Mouse (Mus musculus): ENCODE data around the gene Cpm. TPM values are rescaled to one million over a fixed set of nuclear protein-coding genes. Genes with fewer than 3 reads are reported as not detected.
A peak's percentile ranks its signal among the peaks of the same experiment; 100 is the strongest.
"Not testable (repeated sequence)": the region's sequence is repeated elsewhere in the genome, so short reads cannot be mapped to it uniquely, and the experiment has no call there.

The Cpm gene
- polyA plus RNA-seq, 1 experiment, result 3.9 TPM

DNA sequence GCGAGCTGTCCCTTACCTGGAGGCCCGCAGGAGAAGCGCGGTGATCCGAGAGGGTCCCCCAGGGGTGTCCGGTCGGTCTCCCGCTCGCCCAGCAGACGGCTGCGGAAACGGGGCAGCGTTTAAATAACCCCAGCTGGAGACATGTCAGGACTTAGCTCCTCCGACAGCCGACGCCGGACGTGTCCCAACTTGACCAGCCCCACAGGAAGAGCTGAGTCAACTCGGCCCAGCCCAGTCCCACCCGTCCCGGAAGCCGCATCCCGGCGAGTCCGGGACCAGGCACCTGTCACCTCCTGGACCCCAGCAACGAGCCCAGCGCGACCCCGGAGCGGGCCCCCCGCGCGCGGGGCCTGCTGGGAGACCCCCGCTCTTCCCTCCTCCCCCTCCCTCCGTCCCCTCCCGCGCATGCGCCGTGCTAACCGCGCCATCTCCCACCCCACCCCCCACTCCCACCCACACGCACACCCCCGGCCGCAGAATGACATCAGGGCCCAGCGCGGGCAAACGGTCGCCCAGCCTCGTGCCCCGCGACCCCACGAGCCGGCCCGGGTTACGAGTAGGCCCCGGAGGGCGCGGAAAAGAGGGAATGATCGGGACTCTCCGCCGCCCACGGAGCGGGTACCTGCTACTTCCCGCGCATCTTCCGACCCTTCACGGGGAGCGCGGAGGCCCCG lies 80.8 kb downstream of the Cpm start:
- DNase-seq (ENCODE audit: extremely low spot score in 1 of 2, low spot score in 1 of 2), result peak in 1 of 2 experiments; percentile 47

DNA sequence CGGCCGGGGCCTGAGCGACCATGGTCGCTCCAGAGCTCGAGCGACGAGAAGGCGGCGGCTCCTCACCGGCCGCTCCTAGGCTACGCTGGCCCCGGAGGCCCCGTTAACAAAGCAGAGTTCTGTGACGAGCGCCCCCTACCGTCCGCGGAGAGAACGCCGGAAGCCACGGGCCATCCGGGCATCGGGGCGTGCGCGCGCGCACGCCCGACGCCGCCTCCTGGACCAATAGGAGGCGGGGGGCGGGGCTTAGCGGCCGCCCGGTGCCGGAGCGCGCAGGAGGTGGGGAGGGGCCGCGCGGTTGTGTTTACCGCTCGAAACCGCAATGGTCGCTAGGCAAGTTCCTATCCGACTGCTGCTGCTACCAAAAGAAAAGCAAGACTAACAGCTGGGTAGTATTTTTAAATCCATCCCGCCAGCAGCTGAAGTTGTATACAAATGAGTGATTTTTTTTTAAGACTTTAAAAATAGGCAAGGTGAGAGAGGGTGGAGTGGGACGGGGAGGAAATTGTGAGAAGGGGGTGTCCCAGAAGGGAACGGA lies 81.4 kb downstream of the Cpm start, which contains the start of gene Mdm2:
Gene Mdm2, minus strand, starts transcription at position 155 of the 538 bp plus-strand sequence.
- DNase-seq (ENCODE audit: extremely low spot score in 1 of 2, low spot score in 1 of 2), result peak; percentile 79 to 98

- DNase-seq (ENCODE audit: extremely low spot score in 1 of 2, low spot score in 1 of 2), result no peak
Measured at GRCm38 (mm10) chr10:117711408-117711807, 82.1 kb downstream of the Cpm start.

- no peak for DNase-seq (ENCODE audit: extremely low spot score in 1 of 2, low spot score in 1 of 2)
Measured at GRCm38 (mm10) chr10:117712191-117712754, 83.0 kb downstream of the Cpm start.

DNA sequence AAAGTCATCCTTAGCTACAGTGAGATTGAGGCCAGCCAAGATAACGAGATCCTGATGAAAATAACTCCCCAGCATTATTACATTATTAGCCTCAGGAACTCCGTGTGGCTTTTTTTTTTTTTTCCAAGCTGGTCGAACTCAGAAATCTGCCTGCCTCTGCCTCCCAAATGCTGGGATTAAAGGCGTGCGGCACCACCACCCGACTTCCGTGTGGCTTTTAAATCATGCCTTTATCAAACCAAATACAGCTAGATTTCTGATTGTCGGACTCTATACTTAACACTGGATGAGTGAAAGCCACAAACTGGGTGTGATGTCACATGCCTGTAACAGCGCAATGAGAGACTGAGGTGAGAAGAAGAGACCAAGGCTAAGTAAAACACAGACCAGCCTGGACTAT lies 83.6 kb downstream of the Cpm start:
- DNase-seq (ENCODE audit: extremely low spot score in 1 of 2, low spot score in 1 of 2), result no peak

DNA sequence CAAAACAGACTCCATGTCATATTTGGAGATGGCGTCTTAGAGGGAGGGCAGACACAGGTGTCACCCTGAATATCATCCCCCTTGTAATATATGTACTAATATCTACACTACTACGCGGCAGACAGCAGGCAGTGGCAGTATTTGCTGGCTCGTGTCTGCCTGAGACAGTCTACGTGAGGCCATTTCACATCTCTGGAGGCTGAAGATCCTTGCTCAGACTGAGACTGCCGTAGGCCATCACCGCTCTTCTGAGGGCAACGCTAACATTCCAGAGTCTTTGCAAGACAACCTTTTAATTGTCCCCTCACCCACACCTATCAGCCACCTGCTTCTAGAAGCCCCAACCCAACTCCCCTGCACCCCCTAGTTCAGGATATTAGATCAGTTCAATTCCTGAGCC lies 84.2 kb downstream of the Cpm start:
- no peak for DNase-seq (ENCODE audit: extremely low spot score in 1 of 2, low spot score in 1 of 2)

GRCm38 (mm10) chr10:117714048-117714545 lies 84.8 kb downstream of the Cpm start:
- DNase-seq (ENCODE audit: extremely low spot score in 1 of 2, low spot score in 1 of 2), result no peak

DNA sequence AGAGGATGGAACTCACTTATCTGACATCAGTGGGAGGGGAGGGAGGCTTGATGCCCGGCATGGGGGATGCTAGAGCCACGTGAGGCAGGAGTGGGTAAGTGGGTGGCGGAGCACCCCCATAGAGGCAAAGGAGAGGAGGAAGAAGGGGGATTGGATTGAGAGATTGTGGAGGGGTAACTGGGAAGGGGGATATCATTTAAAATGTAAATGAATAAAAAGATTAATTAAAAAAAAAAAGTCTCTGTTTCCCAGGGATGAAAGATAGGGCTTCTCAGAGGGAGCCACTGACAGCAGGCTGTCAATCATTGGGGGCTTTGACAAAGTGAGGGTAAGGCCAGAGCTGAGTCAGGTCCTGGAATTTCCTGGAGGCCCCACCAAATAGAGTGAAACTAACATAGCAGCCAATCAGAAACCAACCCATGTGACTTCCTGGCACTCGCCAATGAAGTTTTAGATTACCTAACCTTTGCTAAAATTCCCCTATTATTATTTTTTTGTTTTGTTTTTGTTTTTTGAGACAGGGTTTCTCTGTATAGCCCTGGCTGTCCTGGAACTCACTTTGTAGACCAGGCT lies 85.7 kb downstream of the Cpm start:
- no peak for DNase-seq (ENCODE audit: extremely low spot score in 1 of 2, low spot score in 1 of 2)

DNA sequence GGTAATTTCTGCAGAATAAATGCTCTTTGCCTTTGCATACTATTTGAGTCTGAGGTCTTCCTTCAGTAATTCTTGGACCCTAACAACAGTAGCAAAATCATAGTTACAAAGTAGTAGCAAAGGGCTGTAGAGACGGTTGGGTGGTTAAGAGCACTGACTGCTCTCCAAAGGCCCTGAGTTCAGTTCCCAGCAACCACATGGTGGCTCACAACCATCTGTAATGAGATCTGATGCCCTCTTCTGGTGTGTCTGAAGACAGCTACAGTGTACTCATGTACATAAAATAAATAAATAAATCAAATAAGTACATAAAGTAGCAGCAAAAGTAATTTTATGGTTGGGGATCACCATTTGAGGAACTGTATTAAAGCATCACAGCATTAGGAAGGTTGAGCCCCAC lies 86.4 kb downstream of the Cpm start:
- DNase-seq (ENCODE audit: extremely low spot score in 1 of 2, low spot score in 1 of 2), result not testable (repeated sequence)

- DNase-seq (ENCODE audit: extremely low spot score in 1 of 2, low spot score in 1 of 2), result no peak
Measured at GRCm38 (mm10) chr10:117716686-117717085, 87.4 kb downstream of the Cpm start.

- no peak for DNase-seq (ENCODE audit: extremely low spot score in 1 of 2, low spot score in 1 of 2)
Measured at GRCm38 (mm10) chr10:117717583-117717982, 88.3 kb downstream of the Cpm start.

DNA sequence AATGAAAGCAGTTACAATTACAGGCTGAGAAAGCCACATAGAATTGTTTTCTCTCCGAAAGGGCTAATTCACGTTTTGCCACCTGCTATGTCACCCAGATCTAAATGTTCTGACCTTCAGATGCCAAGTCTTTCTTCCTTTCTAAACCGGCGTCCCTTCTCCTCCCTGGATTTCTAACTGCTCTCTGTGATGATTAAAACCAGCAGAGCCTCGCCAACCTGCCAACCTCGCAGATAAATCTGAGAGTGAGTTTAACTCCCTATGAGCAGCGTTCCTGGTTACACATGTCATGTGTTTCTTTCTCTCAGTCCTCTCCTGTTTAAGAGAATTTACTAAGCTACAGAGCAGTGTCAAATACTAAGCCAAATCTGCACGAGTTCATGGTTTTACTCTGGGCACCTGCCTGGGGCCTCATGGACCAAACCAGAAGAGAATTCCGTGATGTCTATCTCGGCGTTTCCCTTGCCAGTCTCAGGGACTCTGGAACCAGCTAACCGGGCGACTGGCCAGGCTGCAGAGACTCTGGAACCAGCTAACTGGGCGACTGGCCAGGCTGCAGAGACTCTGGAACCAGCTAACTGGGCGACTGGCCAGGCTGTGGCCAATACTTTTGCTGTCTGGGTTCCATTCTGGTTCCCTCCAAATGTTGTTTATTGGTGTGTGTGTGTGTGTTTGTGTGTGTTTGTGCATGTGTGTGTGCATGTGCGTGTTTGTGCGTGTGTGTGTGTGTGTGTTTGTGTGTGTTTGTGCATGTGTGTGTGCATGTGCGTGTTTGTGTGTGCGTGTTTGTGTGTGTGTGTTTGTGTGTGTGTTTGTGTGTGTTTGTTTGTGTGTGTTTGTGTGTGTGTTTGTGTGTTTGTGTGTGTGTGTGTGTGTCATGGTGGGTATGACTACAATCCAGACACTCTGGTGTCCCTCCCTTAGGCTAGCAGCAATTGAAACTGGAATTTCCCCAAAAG lies 89.1 kb downstream of the Cpm start:
- DNase-seq (ENCODE audit: extremely low spot score in 1 of 2, low spot score in 1 of 2), result peak in 1 of 2 experiments; percentile 41

DNA sequence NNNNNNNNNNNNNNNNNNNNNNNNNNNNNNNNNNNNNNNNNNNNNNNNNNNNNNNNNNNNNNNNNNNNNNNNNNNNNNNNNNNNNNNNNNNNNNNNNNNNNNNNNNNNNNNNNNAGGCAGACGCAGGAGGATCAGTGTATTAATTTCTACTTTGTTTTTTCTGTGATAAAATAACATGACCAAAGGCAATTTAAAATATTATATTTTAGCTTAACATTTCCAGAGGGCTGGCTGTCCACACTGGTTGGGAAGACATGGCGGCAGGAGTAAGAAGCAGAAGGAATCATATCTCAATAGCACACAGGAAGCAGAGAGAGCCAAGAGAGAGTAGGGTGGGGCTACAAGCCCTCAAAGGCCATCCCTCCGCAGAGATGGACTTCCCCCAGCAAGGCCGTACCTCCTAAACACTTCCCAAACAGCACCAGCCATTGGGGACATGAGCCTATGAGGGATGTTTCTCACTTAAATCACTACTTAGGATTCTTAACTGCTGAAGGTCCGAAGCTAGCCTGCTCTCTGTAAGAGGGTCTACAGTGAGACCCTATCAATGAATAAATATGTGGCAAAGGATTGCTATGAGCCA lies 94.9 kb downstream of the Cpm start:
- no peak for DNase-seq (ENCODE audit: extremely low spot score in 1 of 2, low spot score in 1 of 2)

GRCm38 (mm10) chr10:117724804-117725361 lies 95.6 kb downstream of the Cpm start:
- no peak for DNase-seq (ENCODE audit: extremely low spot score in 1 of 2, low spot score in 1 of 2)

- no peak for DNase-seq (ENCODE audit: extremely low spot score in 1 of 2, low spot score in 1 of 2)
Measured at GRCm38 (mm10) chr10:117725671-117726070, 96.4 kb downstream of the Cpm start.

- no peak for DNase-seq (ENCODE audit: extremely low spot score in 1 of 2, low spot score in 1 of 2)
Measured at GRCm38 (mm10) chr10:117726350-117726749, 97.0 kb downstream of the Cpm start.

GRCm38 (mm10) chr10:117726888-117727385 lies 97.6 kb downstream of the Cpm start:
- no peak for DNase-seq (ENCODE audit: extremely low spot score in 1 of 2, low spot score in 1 of 2)

DNA sequence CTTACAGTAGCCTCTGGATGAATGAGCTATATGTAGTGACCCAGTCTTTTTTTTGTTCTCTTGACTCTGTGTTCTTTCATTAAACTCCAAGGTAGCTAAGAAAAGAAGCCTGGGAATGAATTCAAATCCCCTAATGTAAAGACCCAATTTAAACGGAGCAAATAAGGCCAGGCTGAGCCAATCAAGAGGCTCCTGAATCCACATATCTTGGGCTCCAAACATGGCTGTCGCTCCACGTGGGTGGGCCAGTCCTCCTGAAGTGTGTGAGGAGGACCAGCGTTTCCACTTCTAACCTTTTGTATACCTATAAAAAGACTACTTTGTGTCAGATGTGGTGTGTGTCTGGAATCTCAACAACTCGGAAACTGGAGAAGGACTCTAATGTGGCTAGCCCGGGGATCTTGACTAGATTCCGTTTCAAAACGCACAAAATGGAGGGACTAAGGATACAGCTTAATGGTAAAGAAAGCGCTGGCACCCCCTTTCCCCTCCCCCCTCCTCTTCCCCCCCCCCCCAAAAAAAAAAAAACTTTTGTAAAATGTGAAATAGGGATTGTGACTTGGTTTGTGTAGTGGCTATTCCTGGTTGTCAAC lies 98.3 kb downstream of the Cpm start:
- DNase-seq (ENCODE audit: extremely low spot score in 1 of 2, low spot score in 1 of 2), result no peak

- no peak for DNase-seq (ENCODE audit: extremely low spot score in 1 of 2, low spot score in 1 of 2)
Measured at GRCm38 (mm10) chr10:117728574-117728973, 99.3 kb downstream of the Cpm start.
